Mouse (Mus musculus) kidney, adult 2 months (tissue): ENCODE results near the gene Vax2.

Experiments
- CTCF ChIP-seq: fragments of 200-500 bp; conservative IDR thresholded peaks from 2 replicates; pipeline ENCODE4 v1.5.1; 2011; ENCODE audit warnings: low read depth, mild to moderate bottlenecking, control low read depth, low read length, moderate library complexity, mixed read lengths; ENCODE audit not compliant: insufficient read depth, insufficient read length
- POLR2A ChIP-seq: fragments of 200-500 bp; IDR thresholded peaks from one replicate; pipeline ENCODE4 v1.6.1; 2011; ENCODE audit warnings: low read depth, low read length, control low read depth

GRCm38 (mm10) chr6:83731128-83731527, 20.1 kb downstream of the Vax2 start:
- peak; percentile 76 for TF ChIP-seq CTCF
- TF ChIP-seq POLR2A = no peak
